Mouse (Mus musculus): ENCODE data around the gene Vmn1r158. TPM values are rescaled to one million over a fixed set of nuclear protein-coding genes. Genes with fewer than 3 reads are reported as not detected.
"Not testable (repeated sequence)": the region's sequence is repeated elsewhere in the genome, so short reads cannot be mapped to it uniquely, and the experiment has no call there.

Vmn1r158 gene
- total RNA-seq (2014; fragmentation: Nextera tagmentation), result not detected in 2 replicates
- not detected in 2 replicates for total RNA-seq (2017)

DNA sequence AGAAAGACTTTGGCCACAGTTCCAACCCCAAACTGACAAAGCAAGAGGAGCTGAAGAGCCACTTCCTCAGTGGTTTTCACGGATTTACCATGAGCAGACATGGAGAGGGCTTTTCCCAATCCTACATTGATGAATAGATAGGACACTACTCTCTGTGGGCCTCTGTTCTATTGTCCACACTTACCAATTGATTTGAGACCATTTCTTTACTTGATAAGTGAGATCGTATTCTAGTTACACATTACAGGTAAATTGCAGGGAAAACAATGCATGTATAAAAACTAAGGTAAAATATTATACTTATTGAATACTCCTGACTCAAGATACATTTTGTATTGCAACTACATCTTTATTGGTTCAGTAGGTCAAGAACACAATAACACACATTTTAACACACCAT, at the start of gene Vmn1r158:
TSS of gene Vmn1r158 (minus strand) at position 101 of the 400 bp plus-strand sequence.
- ATAC-seq (replicated peaks; ENCODE audit: low FRiP score, low TSS enrichment, poor library complexity, severe bottlenecking), result not testable (repeated sequence)

DNA sequence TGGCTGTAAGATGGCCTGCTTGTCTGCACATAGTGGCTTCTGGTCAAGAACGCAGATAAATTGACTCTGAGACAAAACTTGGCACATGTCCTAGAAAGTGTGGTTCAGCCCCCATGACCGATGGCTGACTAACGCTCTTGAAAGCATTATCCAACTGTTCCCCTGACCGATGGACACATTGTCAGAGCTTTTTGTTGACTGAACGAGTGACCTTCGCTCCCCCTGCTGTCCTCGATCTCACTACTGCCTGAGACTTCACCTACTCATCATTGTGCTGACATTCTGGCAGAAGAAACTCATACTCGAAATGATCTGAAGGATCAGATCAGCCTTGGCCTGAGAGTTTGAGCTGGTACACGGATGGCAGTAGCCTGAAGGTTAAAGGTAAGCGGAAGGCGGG, 14.6 kb downstream of the Vmn1r158 start:
- not testable (repeated sequence) for ATAC-seq (replicated peaks; ENCODE audit: low FRiP score, low TSS enrichment, poor library complexity, severe bottlenecking)

DNA sequence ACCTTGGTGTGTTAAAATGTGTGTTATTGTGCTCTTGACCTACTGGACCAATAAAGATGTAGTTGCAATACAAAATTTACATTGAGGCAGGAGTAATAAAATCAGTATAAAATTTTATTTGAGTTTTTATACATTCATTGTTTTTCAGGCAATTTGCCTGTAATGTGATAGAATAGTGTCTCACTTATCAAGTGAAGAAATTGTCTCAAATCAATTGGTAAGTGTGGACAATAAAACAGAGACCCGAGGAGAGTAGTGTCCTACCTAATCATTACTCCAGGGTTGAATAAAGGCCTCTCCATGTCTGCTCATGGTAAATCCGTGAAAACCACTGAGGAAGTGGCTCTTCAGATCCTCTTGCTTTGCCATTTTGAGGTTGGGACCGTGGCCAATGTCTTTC, 29.2 kb downstream of the Vmn1r158 start, which contains the start of gene Vmn1r157:
TSS of gene Vmn1r157 (plus strand) at position 301 of the 400 bp plus-strand sequence.
- not testable (repeated sequence) for ATAC-seq (replicated peaks; ENCODE audit: low FRiP score, low TSS enrichment, poor library complexity, severe bottlenecking)

Other genes starting within 250 kb of the Vmn1r158 start
- gene Gm4201, start 225.4 kb downstream of the Vmn1r158 start, total RNA-seq (2014; fragmentation: Nextera tagmentation), result not detected in 2 replicates
- gene Gm4201, start 225.4 kb downstream of the Vmn1r158 start, total RNA-seq (2017), result not detected in 2 replicates
- gene Gm4565, start 202.7 kb downstream of the Vmn1r158 start, total RNA-seq (2014; fragmentation: Nextera tagmentation), result not detected in 2 replicates
- not detected in 2 replicates for gene Gm4565, start 202.7 kb downstream of the Vmn1r158 start, total RNA-seq (2017)
- gene Vmn1r155, start 132.8 kb downstream of the Vmn1r158 start, total RNA-seq (2014; fragmentation: Nextera tagmentation), result not detected in 2 replicates
- gene Vmn1r155, start 132.8 kb downstream of the Vmn1r158 start, total RNA-seq (2017), result not detected in 2 replicates
- not detected in 2 replicates for gene Gm8693, start 98.5 kb downstream of the Vmn1r158 start, total RNA-seq (2014; fragmentation: Nextera tagmentation)
- gene Gm8693, start 98.5 kb downstream of the Vmn1r158 start, total RNA-seq (2017), result not detected in 2 replicates
- gene Gm4567, start 71.1 kb downstream of the Vmn1r158 start, total RNA-seq (2014; fragmentation: Nextera tagmentation), result not detected in 2 replicates
- gene Gm4567, start 71.1 kb downstream of the Vmn1r158 start, total RNA-seq (2017), result not detected in 2 replicates
- gene Vmn1r157, start 29.1 kb downstream of the Vmn1r158 start, total RNA-seq (2014; fragmentation: Nextera tagmentation), result not detected in 2 replicates
- not detected in 2 replicates for gene Vmn1r157, start 29.1 kb downstream of the Vmn1r158 start, total RNA-seq (2017)
- not detected in 2 replicates for gene Vmn1r159, start 52.8 kb upstream of the Vmn1r158 start, total RNA-seq (2014; fragmentation: Nextera tagmentation)
- gene Vmn1r159, start 52.8 kb upstream of the Vmn1r158 start, total RNA-seq (2017), result not detected in 2 replicates
- not detected in 2 replicates for gene Vmn1r160, start 80.4 kb upstream of the Vmn1r158 start, total RNA-seq (2014; fragmentation: Nextera tagmentation)
- not detected in 2 replicates for gene Vmn1r160, start 80.4 kb upstream of the Vmn1r158 start, total RNA-seq (2017)
- not detected in 2 replicates for gene Gm4214, start 193.9 kb upstream of the Vmn1r158 start, total RNA-seq (2014; fragmentation: Nextera tagmentation)
- gene Gm4214, start 193.9 kb upstream of the Vmn1r158 start, total RNA-seq (2017), result not detected in 2 replicates
- not detected in 2 replicates for gene Gm4216, start 229.1 kb upstream of the Vmn1r158 start, total RNA-seq (2014; fragmentation: Nextera tagmentation)
- gene Gm4216, start 229.1 kb upstream of the Vmn1r158 start, total RNA-seq (2017), result not detected in 2 replicates